Mouse (Mus musculus) liver, adult 2 months (tissue): ENCODE measurements around the gene Dlg2.

Source experiments
- CTCF ChIP-seq: fragments of 200-500 bp; IDR thresholded peaks from 2 replicates; pipeline ENCODE4 v1.5.1; 2011; ENCODE audit warnings: low read depth, low read length, control low read depth
- POLR2A ChIP-seq: fragments of 200-500 bp; IDR thresholded peaks from 2 replicates; pipeline ENCODE4 v1.6.1; 2011; ENCODE audit warnings: low read length, control low read depth; ENCODE audit not compliant: insufficient read depth; ENCODE audit errors: extremely low read depth

- no peak for TF ChIP-seq POLR2A
- no peak for TF ChIP-seq CTCF
These were observed 1034.6 kb downstream of the Dlg2 start for GRCm38 (mm10) chr7:91511119-91511518.
